Comparison of ENCODE assay signal across 8 mouse cellular contexts in genomic region chr2:24918930-24919838, GRCm38 (mm10). TPM values are rescaled to one million over a fixed set of nuclear protein-coding genes. Genes with fewer than 3 reads are reported as not detected.
DNase-seq lines count a peak whose midpoint lies in the region; ATAC-seq and TF ChIP-seq lines count a peak whose summit lies in the region.

Gene Ehmt1, minus strand, starts transcription at chr2:24919614.

- H3K4me1 ChIP-seq in ES-E14 (ENCODE audit: control insufficient read depth in 2 of 2, insufficient read depth in 2 of 2, low read length in 2 of 2, poor library complexity in 1 of 2) = peaks cover 0 to 6% of the 10 kb centered on the region in 2 experiments; a peak in 2 of 4 replicates
- H3K4me1 ChIP-seq in forebrain, embryonic 16.5 days (replicated peaks; ENCODE audit: control insufficient read depth, insufficient read depth, low read length) = peaks cover 13% of the 10 kb centered on the region
- peaks cover 7% of the 10 kb centered on the region; the same call in 1 of the 2 replicates for H3K4me1 ChIP-seq in lung, embryonic 14.5 days (ENCODE audit: insufficient read depth)
- no peaks in the 10 kb centered on the region for H3K4me1 ChIP-seq in olfactory bulb, adult 2 months (ENCODE audit: control insufficient read depth, insufficient read depth, low read length)
- H3K4me1 ChIP-seq in thymus, adult 2 months (replicated peaks; ENCODE audit: control insufficient read depth, insufficient read depth, low read length) = 0 out of 2 replicates have a peak, but pooled peaks cover 2% of the 10 kb centered on the region

- ATAC-seq in forebrain, embryonic 16.5 days = peak; percentile 98
- ATAC-seq in lung, embryonic 14.5 days (ENCODE audit: insufficient read depth) = peak; percentile 98

- DNase-seq in ES-E14 (ENCODE audit: low read depth, low spot score) = peak; percentile 70
- DNase-seq in cerebellum, adult 11-12 months = peak; percentile 96
- peak; percentile 95 for DNase-seq in heart, postnatal 36 days
- peak; percentile 94 to 95 for DNase-seq in layer of hippocampus, adult 2 months (ENCODE audit: low spot score in 2 of 2)
- DNase-seq in lung, embryonic 14.5 days = peak; percentile 96
- peak; percentile 94 for DNase-seq in thymus, adult 2 months

- H3K9ac ChIP-seq in ES-E14 (ENCODE audit: insufficient read depth, low read depth, low read length, poor library complexity, severe bottlenecking) = peak within 1 kb of the TSS; percentile 89
- H3K9ac ChIP-seq in forebrain, embryonic 16.5 days (replicated peaks; ENCODE audit: low read depth, low read length) = peak within 1 kb of the TSS; percentile 98
- peak within 1 kb of the TSS; percentile 98 for H3K9ac ChIP-seq in lung, embryonic 14.5 days

- H3K4me2 ChIP-seq in forebrain, embryonic 16.5 days (ENCODE audit: low read length) = peak within 1 kb of the TSS; percentile 78
- peak within 1 kb of the TSS; percentile 71 for H3K4me2 ChIP-seq in lung, embryonic 14.5 days

- under 1% methylated on average over 91 of the region's 112 CpGs for WGBS in forebrain, embryonic 16.5 days
- under 1% methylated on average over 101 of the region's 112 CpGs for WGBS in lung, embryonic 14.5 days
- 1% methylated on average over 112 of the region's 112 CpGs for WGBS in olfactory bulb, adult 2 months
- WGBS in thymus, adult 2 months = under 1% methylated on average over 107 of the region's 112 CpGs

- H3K36me3 ChIP-seq in ES-E14 (ENCODE audit: control insufficient read depth, insufficient read depth, low read length, poor library complexity, severe bottlenecking) = no peaks in the 10 kb centered on the region
- H3K36me3 ChIP-seq in forebrain, embryonic 16.5 days (ENCODE audit: control insufficient read depth, insufficient read depth) = no peaks in the 10 kb centered on the region
- H3K36me3 ChIP-seq in lung, embryonic 14.5 days (ENCODE audit: insufficient read depth) = no peaks in the 10 kb centered on the region
- H3K36me3 ChIP-seq in thymus, adult 2 months (ENCODE audit: control insufficient read depth, insufficient read depth, low read length) = no peaks in the 10 kb centered on the region

- in situ Hi-C loops in ES-E14 (cut with MboI; ENCODE audit: low sequenced_read_pairs in 2 of 2, unreplicated experiment in 2 of 2) = no loop called here

- H3K27ac ChIP-seq in ES-E14 (ENCODE audit: insufficient read depth, low read depth, low read length, poor library complexity, severe bottlenecking) = peak within 1 kb of the TSS; percentile 45
- H3K27ac ChIP-seq in forebrain, embryonic 16.5 days (ENCODE audit: low read length) = peak within 1 kb of the TSS; percentile 97
- peak within 1 kb of the TSS; percentile 95 for H3K27ac ChIP-seq in layer of hippocampus, adult 2 months
- H3K27ac ChIP-seq in lung, embryonic 14.5 days (ENCODE audit: low read depth) = peak within 1 kb of the TSS; percentile 94
- H3K27ac ChIP-seq in olfactory bulb, adult 2 months (ENCODE audit: insufficient read depth, low read depth, low read length) = peak within 1 kb of the TSS; percentile 82
- H3K27ac ChIP-seq in thymus, adult 2 months (ENCODE audit: control insufficient read depth, insufficient read depth, low read length) = peak within 1 kb of the TSS; percentile 28; the same call in 1 of the 2 replicates

- intact Hi-C loops in heart, postnatal 36 days (cut with DNase I) = loop anchor here (5.0 kb wide), 1 partner anchor 67 kb away; no protein-coding TSS in a partner anchor

- H3K4me3 ChIP-seq in ES-E14 (ENCODE audit: insufficient read depth in 1 of 2, low read depth in 1 of 2, low read length in 2 of 2, poor library complexity in 1 of 2, severe bottlenecking in 1 of 2) = peak within 1 kb of the TSS; percentile 74 to 99
- peak within 1 kb of the TSS; percentile 98 for H3K4me3 ChIP-seq in forebrain, embryonic 16.5 days (replicated peaks; ENCODE audit: low read length)
- peak within 1 kb of the TSS; percentile 90 for H3K4me3 ChIP-seq in layer of hippocampus, adult 2 months
- H3K4me3 ChIP-seq in lung, embryonic 14.5 days (ENCODE audit: low read depth, low read length) = peak within 1 kb of the TSS; percentile 93
- H3K4me3 ChIP-seq in olfactory bulb, adult 2 months (ENCODE audit: insufficient read depth, low read depth, low read length) = peak within 1 kb of the TSS; percentile 92
- H3K4me3 ChIP-seq in thymus, adult 2 months (ENCODE audit: control insufficient read depth, insufficient read depth, low read length) = peak within 1 kb of the TSS; percentile 98

- no peaks in the 10 kb centered on the region for H3K9me3 ChIP-seq in ES-E14 (ENCODE audit: control insufficient read depth, insufficient read depth, low read depth, low read length)
- H3K9me3 ChIP-seq in forebrain, embryonic 16.5 days (ENCODE audit: control insufficient read depth, low read length) = no peaks in the 10 kb centered on the region
- H3K9me3 ChIP-seq in lung, embryonic 14.5 days (ENCODE audit: low read depth, low read length) = no peaks in the 10 kb centered on the region

- H3K27me3 ChIP-seq in forebrain, embryonic 16.5 days (replicated peaks; ENCODE audit: control insufficient read depth, insufficient read depth, low read length) = no peaks in the 10 kb centered on the region
- no peaks in the 10 kb centered on the region for H3K27me3 ChIP-seq in lung, embryonic 14.5 days (ENCODE audit: insufficient read depth, low read length)
- H3K27me3 ChIP-seq in thymus, adult 2 months (ENCODE audit: control insufficient read depth, insufficient read depth, low read length) = no peaks in the 10 kb centered on the region

- TF ChIP-seq POLR2A in olfactory bulb, adult 2 months (IDR thresholded peaks at IDR 0.05; ENCODE audit: insufficient read depth, low read depth, low read length) = peak; percentile 78
- peak; percentile 71 for TF ChIP-seq POLR2A in thymus, adult 2 months (IDR thresholded peaks at IDR 0.05; ENCODE audit: control insufficient read depth, extremely low read depth, insufficient read depth, low read length, poor library complexity)

- TF ChIP-seq CTCF in layer of hippocampus, adult 2 months (conservative IDR thresholded peaks at IDR 0.05) = peak; percentile 35
- peak; percentile 3; the same call in 1 of the 2 replicates for TF ChIP-seq CTCF in lung, embryonic 14.5 days (IDR thresholded peaks at IDR 0.05; ENCODE audit: low read depth)
- TF ChIP-seq CTCF in olfactory bulb, adult 2 months (IDR thresholded peaks at IDR 0.05; ENCODE audit: insufficient read depth, low read depth, low read length) = no peak
- TF ChIP-seq CTCF in thymus, adult 2 months (IDR thresholded peaks at IDR 0.05; ENCODE audit: borderline replicate concordance, control insufficient read depth, extremely low read depth, insufficient read depth, low read length, poor library complexity) = no peak

TF ChIP-seq in ES-E14, 5 proteins besides CTCF, POLR2A, EP300 and RAD21:
- TF ChIP-seq HCFC1 (IDR thresholded peaks at IDR 0.05; ENCODE audit: borderline replicate concordance, insufficient read depth, low read length) (no peak), ZC3H11A (IDR thresholded peaks at IDR 0.05; ENCODE audit: borderline replicate concordance, low read depth, low read length) (no peak), ZNF384 (IDR thresholded peaks at IDR 0.05; ENCODE audit: low read depth, low read length) (no peak), CHD2 (IDR thresholded peaks at IDR 0.05; ENCODE audit: low read depth, low read length) (no peak), MAFK (IDR thresholded peaks at IDR 0.05; ENCODE audit: insufficient read depth, low read depth, low read length) (no peak)

RNA-seq across cellular contexts. Expression of gene Ehmt1, which starts in this region (rescaled TPM):
- total RNA-seq in ES-E14 (2012; rRNA removed) = 55.1 and 64.1 TPM in 2 replicates
- polyA plus RNA-seq in forebrain, embryonic 16.5 days (2015; fragmentation: Nextera tagmentation; extraction: Ambion mirVana) = 125 and 132 TPM in 2 replicates
- total RNA-seq in heart, postnatal 36 days (2021) = 10 to 100 TPM; 31.7 to 36.7 TPM
- 10 to 100 TPM; 63.3 to 70.0 TPM for total RNA-seq in layer of hippocampus, adult 2 months (2021)
- 89.2 and 94.5 TPM in 2 replicates for polyA plus RNA-seq in lung, embryonic 14.5 days (2014; fragmentation: Nextera tagmentation; extraction: Ambion mirVana)
- polyA plus RNA-seq in olfactory bulb, adult 2 months (2012; ENCODE audit: insufficient read depth, insufficient read length, low replicate concordance, missing spikeins) = 294 TPM in 1 of 2 replicates, not detected in the other
- 110 and 113 TPM in 2 replicates for polyA plus RNA-seq in thymus, adult 2 months (2012; rRNA removed)

Comparison
In these comparisons a context has a peak if more than half of its experiments do, and no peak if none do; other contexts are left out.
1. Peak in every context shown above with its lines: DNase-seq, ATAC-seq, H3K4me3 ChIP-seq and H3K27ac ChIP-seq.
2. H3K27ac ChIP-seq: peak in every context shown above with its lines; median percentile 97 in forebrain, embryonic 16.5 days; 95 in layer of hippocampus, adult 2 months; 94 in lung, embryonic 14.5 days; 82 in olfactory bulb, adult 2 months; 45 in ES-E14; 28 in thymus, adult 2 months.
3. CTCF ChIP-seq: peak in layer of hippocampus, adult 2 months (single experiment) and lung, embryonic 14.5 days (single experiment); none in olfactory bulb, adult 2 months (single experiment) and thymus, adult 2 months (single experiment).